Mouse (Mus musculus): ENCODE measurements around the gene Mrpl14. TPM values are rescaled to one million over a fixed set of nuclear protein-coding genes. Genes with fewer than 3 reads are reported as not detected.

Gene Mrpl14
- 2.0 TPM for polyA plus RNA-seq (2014; fragmentation: Illumina TruSeq; extraction: RNeasy Lipid Tissue Mini Kit (QIAGEN cat#74804); ENCODE audit: low read depth, low replicate concordance)

GRCm38 (mm10) chr17:45686093-45686619 lies at the start of gene Mrpl14:
Gene Mrpl14, plus strand, starts transcription at chr17:45686322.

DNA sequence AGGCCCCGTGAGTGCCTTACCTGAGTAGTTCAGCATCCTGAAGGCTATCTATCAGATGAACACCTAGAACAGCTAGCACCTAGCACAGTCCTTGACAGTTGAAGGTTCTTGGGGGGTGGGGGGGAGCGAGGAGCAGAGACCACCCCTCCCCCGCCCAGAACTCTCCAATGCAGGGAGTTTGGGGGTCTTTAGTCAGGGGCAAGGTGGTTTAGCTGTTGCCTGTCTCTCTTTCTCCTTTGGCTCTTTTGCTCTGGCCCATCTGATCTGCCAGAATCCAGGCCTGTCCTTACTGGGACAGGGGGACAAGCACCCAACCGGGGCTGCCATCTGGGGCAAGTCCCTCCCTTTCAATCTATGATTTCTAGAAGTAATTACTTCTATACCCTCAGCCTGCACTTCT lies 26.9 kb upstream of the Mrpl14 start, which contains the start of gene Capn11:
TSS of gene Capn11 (minus strand) at position 101 of the 400 bp plus-strand sequence.

DNA sequence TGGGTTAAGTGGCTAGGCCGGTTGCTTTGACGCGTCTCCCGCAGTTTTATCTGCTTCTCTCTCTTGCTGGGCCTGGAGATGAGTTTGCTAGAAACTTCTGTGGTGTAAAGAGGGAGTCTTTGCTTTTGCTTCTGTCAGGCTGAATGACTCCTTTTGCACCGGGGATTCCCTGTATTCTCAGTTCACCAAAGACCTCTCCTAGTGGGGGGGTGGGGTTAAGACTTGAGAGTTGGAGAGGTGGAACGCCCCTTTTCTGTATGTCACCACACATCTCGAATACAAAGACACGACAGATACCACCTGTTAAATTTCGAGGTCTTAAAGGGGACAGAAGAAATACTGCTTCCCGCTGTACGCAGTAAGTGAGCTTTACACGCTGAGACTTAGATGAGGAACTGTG lies 594 bp downstream of the Mrpl14 start, which contains the start of gene Tmem63b:
TSS of gene Tmem63b (minus strand) at position 190 of the 400 bp plus-strand sequence.

GRCm38 (mm10) chr17:45733735-45734301 lies 47.7 kb downstream of the Mrpl14 start, which contains the start of gene 1600014C23Rik:
Gene 1600014C23Rik, minus strand, starts transcription at chr17:45733844.

Other genes with a start within 250 kb of the Mrpl14 start
- not detected for gene Spats1, start 210.9 kb upstream of the Mrpl14 start, polyA plus RNA-seq (2014; fragmentation: Illumina TruSeq; extraction: RNeasy Lipid Tissue Mini Kit (QIAGEN cat#74804); ENCODE audit: low read depth, low replicate concordance)
- gene Aars2, start 179.5 kb upstream of the Mrpl14 start, polyA plus RNA-seq (2014; fragmentation: Illumina TruSeq; extraction: RNeasy Lipid Tissue Mini Kit (QIAGEN cat#74804); ENCODE audit: low read depth, low replicate concordance) = 0.40 TPM
- not detected for gene Tcte1, start 162.9 kb upstream of the Mrpl14 start, polyA plus RNA-seq (2014; fragmentation: Illumina TruSeq; extraction: RNeasy Lipid Tissue Mini Kit (QIAGEN cat#74804); ENCODE audit: low read depth, low replicate concordance)
- gene Tmem151b, start 136.6 kb upstream of the Mrpl14 start, polyA plus RNA-seq (2014; fragmentation: Illumina TruSeq; extraction: RNeasy Lipid Tissue Mini Kit (QIAGEN cat#74804); ENCODE audit: low read depth, low replicate concordance) = 0.20 TPM
- gene Nfkbie, start 130.6 kb upstream of the Mrpl14 start, polyA plus RNA-seq (2014; fragmentation: Illumina TruSeq; extraction: RNeasy Lipid Tissue Mini Kit (QIAGEN cat#74804); ENCODE audit: low read depth, low replicate concordance) = 0.89 TPM
- 2.0 TPM for gene Slc35b2, start 122.4 kb upstream of the Mrpl14 start, polyA plus RNA-seq (2014; fragmentation: Illumina TruSeq; extraction: RNeasy Lipid Tissue Mini Kit (QIAGEN cat#74804); ENCODE audit: low read depth, low replicate concordance)
- gene Hsp90ab1, start 113.1 kb upstream of the Mrpl14 start, polyA plus RNA-seq (2014; fragmentation: Illumina TruSeq; extraction: RNeasy Lipid Tissue Mini Kit (QIAGEN cat#74804); ENCODE audit: low read depth, low replicate concordance) = 1,437 TPM
- gene Slc29a1, start 86.7 kb upstream of the Mrpl14 start, polyA plus RNA-seq (2014; fragmentation: Illumina TruSeq; extraction: RNeasy Lipid Tissue Mini Kit (QIAGEN cat#74804); ENCODE audit: low read depth, low replicate concordance) = 5.0 TPM
- 1.3 TPM for gene Mymx, start 84.2 kb upstream of the Mrpl14 start, polyA plus RNA-seq (2014; fragmentation: Illumina TruSeq; extraction: RNeasy Lipid Tissue Mini Kit (QIAGEN cat#74804); ENCODE audit: low read depth, low replicate concordance)
- gene Capn11, start 27.0 kb upstream of the Mrpl14 start, polyA plus RNA-seq (2014; fragmentation: Illumina TruSeq; extraction: RNeasy Lipid Tissue Mini Kit (QIAGEN cat#74804); ENCODE audit: low read depth, low replicate concordance) = 0.16 TPM
- 9.3 TPM for gene Tmem63b, start 583 bp downstream of the Mrpl14 start, polyA plus RNA-seq (2014; fragmentation: Illumina TruSeq; extraction: RNeasy Lipid Tissue Mini Kit (QIAGEN cat#74804); ENCODE audit: low read depth, low replicate concordance)
- gene 1600014C23Rik, start 47.5 kb downstream of the Mrpl14 start, polyA plus RNA-seq (2014; fragmentation: Illumina TruSeq; extraction: RNeasy Lipid Tissue Mini Kit (QIAGEN cat#74804); ENCODE audit: low read depth, low replicate concordance) = not detected

Measured in kidney, adult 10 weeks (tissue).